Mouse (Mus musculus) spleen, embryonic (tissue): ENCODE data around the gene Ifna7.

Source experiments
- CTCF ChIA-PET: fragments of 350-600 bp; sonication (Branson Sonifier 250); formaldehyde crosslinking; loops from one replicate; lab custom pipeline; 2022; lab: Charles Lee

Gene Ifna7

DNA sequence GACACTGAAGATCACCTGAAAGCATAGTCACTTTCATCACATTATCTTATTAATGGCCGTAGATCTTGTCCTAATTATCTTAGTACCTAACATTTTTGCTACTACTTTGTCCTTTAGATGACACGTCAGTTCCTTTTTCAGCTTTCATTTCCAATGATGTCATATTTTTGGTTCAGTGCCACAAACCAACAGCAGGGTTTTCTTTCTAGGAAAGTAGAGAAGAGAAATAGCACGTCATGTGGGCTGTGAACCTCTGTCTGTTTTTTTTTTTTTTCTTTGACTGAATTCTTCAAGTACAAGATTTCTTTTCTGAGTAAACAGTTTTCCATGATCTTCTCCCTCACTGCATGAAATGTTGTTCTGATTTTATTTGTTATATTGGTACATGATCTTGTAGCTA lies 24.0 kb downstream of the Ifna7 start:
- CTCF ChIA-PET, result interaction anchor here (0.6 to 0.7 kb wide), 4 partner anchors 20 to 470 kb away, joined by 3 to 6 read pairs (median 3); no protein-coding TSS in a partner anchor

DNA sequence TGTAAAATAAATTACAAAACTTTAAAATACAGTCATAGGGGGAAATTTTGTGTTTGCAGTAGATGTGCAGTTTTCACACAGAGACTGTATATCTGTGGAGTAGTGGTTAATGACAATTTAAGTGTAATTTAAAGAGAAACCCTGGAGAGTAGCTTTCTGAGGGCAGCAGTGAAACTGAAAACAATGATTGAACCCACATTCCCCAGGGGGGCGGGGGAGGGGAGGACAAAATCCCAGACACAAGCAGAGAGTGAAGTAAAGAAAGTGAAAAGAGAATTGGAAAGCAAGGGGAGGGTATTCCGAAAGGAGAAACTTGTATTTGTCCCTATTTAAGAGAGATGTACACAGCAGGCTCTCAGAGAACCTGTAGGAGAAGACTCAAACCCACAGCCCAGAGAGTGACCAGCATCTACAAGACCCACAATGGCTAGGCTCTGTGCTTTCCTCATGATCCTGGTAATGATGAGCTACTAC lies 25.4 kb downstream of the Ifna7 start, which contains the start of gene Ifna4:
TSS of gene Ifna4 (plus strand) at position 424 of the 474 bp plus-strand sequence.
- CTCF ChIA-PET, result interaction anchor here (0.7 kb wide), 1 partner anchor 288 kb away, joined by 6 read pairs; no protein-coding TSS in a partner anchor

DNA sequence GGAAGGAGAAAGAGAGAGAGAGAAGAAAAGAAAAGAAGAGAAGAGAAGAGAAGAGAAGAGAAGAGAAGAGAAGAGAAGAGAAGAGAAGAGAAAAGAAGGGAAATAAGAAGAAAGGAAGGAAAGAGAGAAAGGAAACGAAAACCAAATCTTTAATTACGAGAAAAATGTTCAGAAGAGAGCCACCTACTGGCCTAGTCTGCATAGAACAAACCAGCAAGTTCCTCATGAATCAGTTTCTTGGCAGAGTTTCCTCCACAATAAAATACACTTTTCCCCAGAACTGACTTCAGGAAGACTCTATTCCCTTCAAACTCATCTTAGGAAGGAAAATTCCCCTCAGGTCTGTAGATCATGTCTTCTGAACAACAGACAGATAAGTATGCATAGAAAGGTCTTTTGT lies 29.3 kb downstream of the Ifna7 start:
- CTCF ChIA-PET, result no interaction called here

DNA sequence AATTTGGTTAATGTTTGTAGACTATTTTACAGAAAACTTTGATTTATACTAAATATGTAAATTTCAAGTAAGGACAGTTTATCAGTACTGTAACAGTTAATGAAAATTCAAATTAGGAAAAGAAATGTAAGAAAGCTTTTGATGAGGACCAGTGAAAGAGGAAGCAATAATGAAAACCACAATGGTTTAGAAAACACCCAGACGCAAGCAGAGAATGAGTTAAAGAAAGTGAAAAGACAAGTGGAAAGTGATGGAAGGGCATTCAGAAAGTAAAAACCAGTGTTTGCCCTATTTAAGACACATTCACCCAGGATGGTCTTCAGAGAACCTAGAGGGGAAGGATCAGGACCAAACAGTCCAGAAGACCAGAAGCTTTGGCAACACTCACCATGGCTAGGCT lies 33.7 kb downstream of the Ifna7 start, which contains the start of gene Ifna1:
TSS of gene Ifna1 (plus strand) at position 390 of the 400 bp plus-strand sequence.
- CTCF ChIA-PET, result no interaction called here

DNA sequence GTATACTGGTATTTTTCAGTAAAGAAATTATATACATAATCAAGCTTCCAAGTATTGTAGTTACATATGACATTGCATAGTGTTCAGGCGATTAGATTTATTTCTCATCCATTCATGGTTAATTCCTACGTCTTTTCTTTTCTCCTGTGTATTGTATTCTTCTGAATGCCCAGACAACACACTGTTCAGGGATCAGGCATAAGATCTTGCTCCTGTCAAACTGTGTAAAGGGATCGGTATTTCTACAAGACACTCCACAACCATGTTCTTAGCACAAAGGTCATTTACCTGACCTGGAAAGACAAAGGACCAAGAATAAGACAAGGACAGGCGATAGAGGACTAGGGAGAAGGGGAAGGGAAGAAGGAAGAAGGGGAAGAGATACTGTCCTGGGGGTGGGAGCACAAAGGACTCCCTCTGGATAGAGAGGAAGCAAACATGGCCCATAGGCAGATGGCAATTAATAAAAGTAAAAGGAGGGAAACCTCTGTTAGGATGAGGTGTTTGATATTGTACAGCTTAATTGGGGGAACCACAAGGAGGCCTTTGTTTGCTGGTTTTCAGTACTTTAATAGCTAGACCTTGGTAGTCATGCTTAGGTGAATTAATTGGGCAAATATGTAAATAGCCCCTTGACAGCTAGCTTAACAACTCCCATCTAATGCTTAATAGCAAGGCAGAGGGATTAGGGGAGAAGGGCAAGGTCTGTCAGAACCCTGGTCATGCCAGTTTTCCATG lies 35.2 kb downstream of the Ifna7 start:
- CTCF ChIA-PET, result no interaction called here

DNA sequence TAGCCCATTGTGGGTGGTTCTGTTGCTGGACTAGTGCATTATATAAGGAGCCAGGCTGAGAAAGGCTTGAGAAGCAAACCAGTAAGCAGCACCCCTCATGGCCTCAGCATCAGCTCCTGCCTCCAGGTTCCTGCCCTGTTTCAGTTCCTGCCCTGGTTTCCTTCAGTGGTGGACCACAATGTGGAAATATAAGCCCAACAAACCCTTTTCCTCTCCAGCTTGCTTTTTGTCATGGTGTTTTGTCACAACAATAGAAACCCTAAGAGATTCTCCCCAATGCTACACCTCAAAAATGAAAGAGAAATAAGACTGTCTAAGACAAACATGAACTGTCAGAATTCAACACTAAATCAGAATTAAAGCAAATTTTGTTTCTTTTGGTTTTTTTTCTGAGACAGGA lies 43.2 kb downstream of the Ifna7 start:
- CTCF ChIA-PET, result no interaction called here

DNA sequence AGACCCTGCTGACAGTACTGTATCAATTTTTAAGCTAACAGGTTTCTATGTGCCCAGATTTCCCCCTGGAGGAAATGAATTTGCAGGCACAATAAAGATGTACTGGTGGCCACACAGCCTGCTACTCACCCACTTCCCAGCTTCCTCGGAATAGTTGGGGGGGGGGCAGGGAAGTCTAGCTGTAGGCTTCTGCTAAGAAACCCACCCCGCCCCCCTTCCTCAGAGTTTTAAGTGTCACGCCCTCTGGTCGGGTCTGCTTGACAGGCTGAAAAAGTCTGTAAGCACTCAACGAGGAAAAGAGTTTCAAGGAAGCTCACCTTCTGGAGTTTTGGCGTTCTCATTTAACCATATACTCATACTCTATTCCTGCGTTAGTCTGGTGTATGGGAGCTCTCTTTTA lies 47.3 kb downstream of the Ifna7 start:
- CTCF ChIA-PET, result no interaction called here

DNA sequence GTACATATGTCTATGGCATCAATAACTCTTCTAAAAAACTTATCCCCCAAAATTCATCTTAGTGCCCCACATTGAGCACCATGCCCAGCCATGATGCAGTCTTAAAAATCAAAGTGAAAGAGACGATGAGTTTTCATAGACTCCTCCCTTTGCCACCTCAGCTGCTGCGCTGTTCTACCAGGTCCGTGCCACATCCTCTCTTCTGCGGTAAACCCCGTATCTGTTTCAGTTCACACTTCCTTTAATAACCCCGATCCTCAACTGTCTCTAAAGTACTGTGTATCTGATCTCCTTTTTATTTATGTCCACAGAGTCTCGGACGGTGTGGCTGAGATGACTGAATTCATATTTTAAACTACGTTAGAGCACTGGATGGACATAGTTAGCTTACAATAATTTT lies 48.6 kb downstream of the Ifna7 start:
- CTCF ChIA-PET, result no interaction called here

DNA sequence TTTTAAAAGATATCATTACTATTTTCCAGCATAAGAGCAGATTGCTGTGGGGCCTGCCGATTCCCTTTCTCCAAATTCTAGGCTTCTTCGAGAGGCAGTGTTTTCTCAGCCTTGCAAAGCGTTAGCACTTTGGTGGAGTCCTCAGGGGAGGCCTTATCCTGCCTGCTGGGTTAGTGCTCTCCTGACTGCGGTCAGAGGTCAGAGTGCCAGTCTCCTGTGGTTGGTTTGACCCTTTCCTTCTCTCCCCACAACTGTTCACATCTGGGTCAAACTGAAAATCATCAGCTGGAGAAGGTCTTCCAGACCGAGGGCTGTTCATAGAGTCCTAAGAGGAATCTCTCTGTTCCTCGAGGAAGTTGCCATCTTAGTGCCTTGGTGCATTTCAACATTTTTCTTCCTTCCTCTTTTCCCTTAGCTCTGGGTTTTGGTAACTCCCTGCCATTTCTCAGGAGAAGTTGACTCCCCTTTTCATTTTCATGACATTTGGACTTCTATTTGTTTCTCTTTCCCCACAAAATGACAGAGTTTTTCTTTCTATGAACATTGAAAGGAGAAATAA lies 49.1 kb downstream of the Ifna7 start:
- CTCF ChIA-PET, result interaction anchor here (0.5 kb wide), 1 partner anchor 141 kb away, joined by 3 read pairs; no protein-coding TSS in a partner anchor
